Mouse (Mus musculus): Measurements from ENCODE around the gene Arpin.

The Arpin gene

GRCm38 (mm10) chr7:79934862-79935510, at the start of gene Arpin:
Arpin (minus strand) TSS chr7:79935359.
- DNase-seq = peak; percentile 73

GRCm38 (mm10) chr7:79975316-79975715, 40.2 kb upstream of the Arpin start:
- DNase-seq = no peak

- no peak for DNase-seq
Observed at GRCm38 (mm10) chr7:79972195-79972594, 37.0 kb upstream of the Arpin start.

DNA sequence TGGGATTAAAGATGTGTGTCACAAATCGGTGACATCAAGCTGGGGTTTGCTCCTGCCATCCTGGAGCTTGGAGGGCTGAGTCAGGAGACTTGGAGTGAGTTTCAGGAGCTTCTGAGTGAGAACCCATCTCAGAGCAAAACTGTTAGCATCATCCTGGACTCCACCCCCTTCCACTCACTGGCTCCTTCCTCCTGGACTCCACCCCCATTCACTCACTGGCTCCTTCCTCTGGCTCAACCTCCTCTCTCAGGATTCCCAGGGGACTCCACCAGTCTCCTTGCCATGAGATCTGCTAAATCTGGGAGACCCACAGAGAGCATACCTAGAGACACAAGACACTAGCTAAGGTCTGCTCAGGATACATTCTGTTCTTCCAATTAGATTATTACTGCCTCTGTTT, 35.2 kb upstream of the Arpin start:
- no peak for DNase-seq

GRCm38 (mm10) chr7:79968326-79968725, 33.2 kb upstream of the Arpin start:
- DNase-seq = no peak

- no peak for DNase-seq
Observed at GRCm38 (mm10) chr7:79961600-79961999, 26.4 kb upstream of the Arpin start.

DNA sequence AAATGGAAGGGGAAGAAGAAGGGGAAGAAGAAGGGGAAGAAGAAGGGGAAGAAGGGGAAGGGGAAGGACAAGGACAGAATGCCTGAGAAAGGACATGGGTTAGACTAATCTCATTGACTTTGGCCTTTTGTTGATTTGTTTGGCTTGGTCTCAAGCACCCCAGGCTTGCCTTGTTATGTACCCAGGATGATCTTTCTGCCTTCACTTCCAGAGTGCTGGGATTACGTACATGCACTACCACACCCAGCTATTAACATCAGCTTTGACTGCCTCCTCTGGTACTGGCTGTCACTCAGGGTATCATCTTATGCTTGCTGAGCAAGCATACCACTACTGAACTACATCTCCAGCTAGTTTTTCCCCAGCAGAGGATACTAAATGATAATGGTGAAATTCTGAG, 21.0 kb upstream of the Arpin start:
- DNase-seq = no peak

GRCm38 (mm10) chr7:79954890-79955289, 19.7 kb upstream of the Arpin start:
- no peak for DNase-seq

DNA sequence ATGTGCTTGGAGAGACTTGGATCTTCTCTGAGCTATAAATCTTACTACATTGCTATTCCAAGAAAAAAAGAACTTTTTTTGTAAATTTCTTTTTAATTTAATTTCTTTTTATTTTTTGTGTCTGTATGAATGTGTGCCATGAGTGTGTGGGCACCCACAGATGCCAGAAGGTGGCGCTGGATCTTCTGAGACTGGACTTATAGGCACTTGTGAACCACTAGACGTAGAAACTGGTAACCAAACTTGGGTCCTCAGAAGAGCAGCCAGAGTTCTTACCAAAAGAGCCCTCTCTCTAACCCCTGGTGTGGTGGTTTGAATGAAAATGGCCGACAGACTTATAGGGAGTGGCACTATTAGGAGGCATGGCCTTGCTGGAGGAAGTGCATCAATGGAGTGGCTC, 15.9 kb upstream of the Arpin start:
- DNase-seq = no peak

- no peak for DNase-seq
Observed at GRCm38 (mm10) chr7:79950236-79950635, 15.1 kb upstream of the Arpin start.

- DNase-seq = peak; percentile 43
Observed at GRCm38 (mm10) chr7:79935511-79936205, 499 bp upstream of the Arpin start.

GRCm38 (mm10) chr7:79934461-79934860, 698 bp downstream of the Arpin start:
- DNase-seq = peak; percentile 58

DNA sequence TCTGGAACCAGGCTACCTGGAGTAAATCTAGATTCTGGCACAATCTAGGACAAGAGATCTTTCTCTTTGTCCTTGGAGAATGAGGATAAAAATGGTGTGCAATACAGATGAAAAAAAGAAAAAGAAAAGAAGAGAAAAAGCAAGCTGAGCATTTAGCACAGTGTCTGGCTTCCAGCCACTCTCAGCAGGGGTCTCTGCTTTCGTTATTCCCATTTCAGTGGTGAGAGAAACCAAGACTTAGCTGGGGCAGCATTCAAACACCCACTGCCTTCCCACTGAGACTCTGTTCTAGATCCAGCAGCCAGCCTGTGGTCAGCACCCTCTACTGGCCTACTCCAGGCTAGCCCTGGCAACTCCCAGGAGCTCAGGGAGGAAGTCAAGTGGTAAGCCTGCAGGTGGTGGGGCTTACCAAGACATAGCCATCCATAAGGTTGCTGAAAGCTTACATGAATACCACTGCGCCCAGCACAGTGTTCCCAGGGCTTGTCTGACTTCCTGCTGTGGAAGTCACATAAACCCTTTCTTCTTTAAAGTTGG, 6.6 kb downstream of the Arpin start:
- no peak for DNase-seq

GRCm38 (mm10) chr7:79920344-79920983, 14.7 kb downstream of the Arpin start, which contains the start of gene Ap3s2:
Ap3s2 (minus strand) TSS chr7:79920649.
- DNase-seq = peak; percentile 91

GRCm38 (mm10) chr7:79914556-79914955, 20.6 kb downstream of the Arpin start:
- DNase-seq = no peak

- no peak for DNase-seq
Observed at GRCm38 (mm10) chr7:79907356-79907755, 27.8 kb downstream of the Arpin start.

DNA sequence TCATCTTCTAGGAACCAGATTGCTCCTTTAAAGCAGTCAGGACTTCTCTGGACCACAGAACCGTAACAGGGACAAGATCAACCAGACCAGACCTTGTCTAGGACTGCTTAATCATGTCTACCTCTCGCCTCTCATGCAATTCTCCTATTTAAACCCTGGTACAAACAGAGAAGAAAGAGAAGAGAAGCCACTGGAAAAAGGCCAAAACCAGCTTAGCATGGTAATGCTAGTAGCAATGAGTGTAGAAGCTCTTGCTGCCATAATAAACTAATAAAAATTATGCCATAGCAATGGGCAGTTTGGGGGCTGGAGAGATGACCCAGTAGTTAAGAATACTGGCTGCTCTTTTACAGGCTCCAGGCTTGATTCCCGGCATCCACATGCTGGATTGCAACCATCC, 28.2 kb downstream of the Arpin start:
- no peak for DNase-seq

DNA sequence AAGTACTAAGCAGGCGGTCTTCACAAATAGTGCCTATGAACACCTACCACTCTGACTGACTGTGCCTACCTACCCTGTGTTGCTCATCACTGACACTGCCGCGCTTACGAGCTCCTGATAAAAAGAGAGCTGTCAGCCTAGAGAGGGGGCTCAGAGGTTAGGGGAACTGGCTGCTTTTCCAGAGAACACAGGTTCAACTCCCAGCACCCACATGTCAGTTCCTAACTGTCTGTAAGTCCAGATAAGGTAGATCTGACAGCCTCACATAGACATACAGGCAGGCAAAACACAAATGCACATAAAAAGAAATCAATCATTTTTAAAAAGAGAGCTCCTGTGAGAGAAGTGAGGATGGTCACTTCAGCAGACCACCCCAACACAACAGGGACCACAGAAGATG, 30.0 kb downstream of the Arpin start:
- no peak for DNase-seq

DNA sequence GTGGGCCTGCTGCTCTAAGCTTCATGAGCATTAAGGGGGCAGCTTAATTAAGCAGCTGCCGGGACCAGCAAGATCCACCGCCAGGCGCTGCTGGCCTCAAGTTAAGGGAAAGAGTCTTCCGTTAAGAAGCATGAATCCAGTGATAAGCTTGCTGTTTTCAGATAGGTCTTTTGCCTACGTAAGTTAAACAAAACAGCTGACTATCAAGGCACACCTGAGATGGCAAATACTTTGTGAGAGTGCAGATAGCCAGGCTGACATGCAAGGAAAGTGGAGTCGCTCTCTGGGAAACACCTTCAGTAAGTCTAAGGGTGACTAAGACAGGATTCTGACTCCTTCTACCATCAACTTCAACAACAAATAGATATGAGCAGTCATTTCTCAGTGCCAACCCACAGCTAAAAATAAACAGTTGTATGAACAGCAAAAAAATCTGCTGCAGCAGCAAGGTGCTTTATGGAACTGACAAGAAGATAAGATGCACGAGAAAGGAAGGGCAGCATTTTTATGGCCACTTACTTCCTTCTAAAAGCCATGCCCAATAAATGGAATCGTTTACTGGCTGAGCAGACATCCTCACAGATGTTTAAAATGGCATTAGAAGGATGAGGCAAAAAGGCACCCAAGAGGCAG, 31.9 kb downstream of the Arpin start:
- no peak for DNase-seq

- no peak for DNase-seq
Observed at GRCm38 (mm10) chr7:79900753-79901152, 34.4 kb downstream of the Arpin start.

GRCm38 (mm10) chr7:79895225-79895624, 39.9 kb downstream of the Arpin start:
- DNase-seq = no peak

DNA sequence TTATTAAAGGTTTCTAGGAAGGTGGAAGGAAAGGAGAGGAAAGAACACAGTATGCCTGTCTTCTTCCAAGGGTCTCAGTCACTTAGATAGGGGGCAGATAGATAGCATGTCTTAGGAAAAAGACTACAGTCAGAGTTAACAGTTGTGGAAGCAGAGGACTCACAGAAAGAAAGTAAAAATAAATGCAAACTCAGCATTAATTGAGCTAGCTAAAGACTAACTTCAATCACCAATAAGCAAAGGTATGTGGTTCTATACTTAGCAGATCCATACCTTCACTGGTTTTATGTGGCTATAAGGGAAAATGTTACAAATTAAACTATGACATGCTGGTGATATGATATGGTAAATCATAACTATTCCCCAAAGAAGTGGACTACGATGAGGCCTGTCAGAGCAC, 40.4 kb downstream of the Arpin start:
- no peak for DNase-seq

All from cerebellum, adult 8-10 months (tissue).